Mouse (Mus musculus) granulocyte monocyte progenitor cell, adult 5-6 weeks (primary cell): ENCODE data around the gene Eri3. TPM values are rescaled to one million over a fixed set of nuclear protein-coding genes. Genes with fewer than 3 reads are reported as not detected.

Experiments
- ATAC-seq: replicated peaks from 2 replicates; pipeline ENCODE4 v1.8.0; 2016; ENCODE audit warnings: mild to moderate bottlenecking, moderate TSS enrichment, inconsistent platforms; ENCODE audit not compliant: poor library complexity, severe bottlenecking
- total RNA-seq, 2 experiments: library from RNA; stranded (forward) in 1 of 2; stranded (reverse) in 1 of 2; fragments of 200-712, 200-1000 nt in 1 of 2; fragments of >200 nt in 1 of 2; fragmentation: Nextera tagmentation in 1 of 2; gene quantifications; 2 replicates each; pipeline ENCODE4 v1.2.3; 2014 to 2017

The Eri3 gene
- total RNA-seq, 2 experiments from 2014 or later, result 44.3 to 156 TPM

GRCm38 (mm10) chr4:117708780-117709550 is 158.8 kb downstream of the Eri3 start:
- ATAC-seq, result no peak

GRCm38 (mm10) chr4:117712314-117712713 is 162.1 kb downstream of the Eri3 start:
- no peak for ATAC-seq

GRCm38 (mm10) chr4:117713303-117714098 is 163.3 kb downstream of the Eri3 start:
- ATAC-seq, result no peak

Other genes with a start within 250 kb of the Eri3 start
- 90.2 and 113 TPM in 2 replicates for gene Rnf220, start 53.3 kb upstream of the Eri3 start, total RNA-seq (2014; fragmentation: Nextera tagmentation)
- 68.2 and 68.3 TPM in 2 replicates for gene Rnf220, start 53.3 kb upstream of the Eri3 start, total RNA-seq (2017)
- 32.0 and 32.8 TPM in 2 replicates for gene Dmap1, start 131.9 kb downstream of the Eri3 start, total RNA-seq (2014; fragmentation: Nextera tagmentation)
- gene Dmap1, start 131.9 kb downstream of the Eri3 start, total RNA-seq (2017), result 26.2 and 27.8 TPM in 2 replicates
- gene Gm12845, start 174.0 kb downstream of the Eri3 start, total RNA-seq (2014; fragmentation: Nextera tagmentation), result not detected in 2 replicates
- gene Gm12845, start 174.0 kb downstream of the Eri3 start, total RNA-seq (2017), result not detected in 2 replicates
- not detected in 2 replicates for gene Klf17, start 215.3 kb downstream of the Eri3 start, total RNA-seq (2014; fragmentation: Nextera tagmentation)
- not detected in 2 replicates for gene Klf17, start 215.3 kb downstream of the Eri3 start, total RNA-seq (2017)